Mouse (Mus musculus): ENCODE results near the gene Ddx3x. TPM values are rescaled to one million over a fixed set of nuclear protein-coding genes. Genes with fewer than 3 reads are reported as not detected.
"Not testable (repeated sequence)": the region's sequence is repeated elsewhere in the genome, so short reads cannot be mapped to it uniquely, and the experiment has no call there.

Gene Ddx3x
- polyA plus RNA-seq, 1 experiment from 2014 or later, result 190 TPM

DNA sequence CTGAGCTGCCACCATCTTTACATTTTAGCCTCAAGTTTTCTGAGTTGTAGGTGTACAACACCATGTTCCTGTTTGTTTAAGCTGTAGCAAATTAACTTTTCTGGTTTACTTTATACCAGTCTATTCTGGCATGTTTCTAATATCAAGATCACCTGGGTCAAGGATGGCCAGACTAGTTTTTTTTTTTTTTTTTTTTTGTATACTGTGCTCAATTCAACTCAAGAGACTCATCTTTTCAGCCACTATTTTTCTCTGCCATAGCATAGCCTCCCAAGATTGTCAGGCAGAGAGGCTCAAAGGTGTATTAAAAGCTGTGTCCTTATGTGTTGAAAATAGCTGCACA is 14.4 kb downstream of the Ddx3x start:
- no peaks in the 10 kb centered on the region for H3K4me1 ChIP-seq (ENCODE audit: control insufficient read depth, insufficient read depth, low read length)
- H3K4me3 ChIP-seq (ENCODE audit: low read depth, low read length), result no peak overlapping the region
- 0 out of 2 replicates have a peak, but pooled peaks have one; percentile 35 for ATAC-seq (ENCODE audit: insufficient number of reproducible peaks, low FRiP score, low TSS enrichment, low read depth)
- no peak for DNase-seq (ENCODE audit: low spot score)
- no peaks in the 10 kb centered on the region for H3K27me3 ChIP-seq (ENCODE audit: control insufficient read depth, insufficient read depth, low read length)
- H3K9me3 ChIP-seq (ENCODE audit: control insufficient read depth, low read length), result no peaks in the 10 kb centered on the region
- no peak overlapping the region for H3K9ac ChIP-seq (ENCODE audit: low read length)
- no peak overlapping the region for H3K4me2 ChIP-seq (ENCODE audit: low read depth, severe bottlenecking)
- H3K27ac ChIP-seq (replicated peaks; ENCODE audit: low read depth, low read length), result no peak overlapping the region
- peaks cover 4% of the 10 kb centered on the region; the same call in 1 of the 2 replicates for H3K36me3 ChIP-seq (ENCODE audit: control insufficient read depth, insufficient read depth, low read length)

DNA sequence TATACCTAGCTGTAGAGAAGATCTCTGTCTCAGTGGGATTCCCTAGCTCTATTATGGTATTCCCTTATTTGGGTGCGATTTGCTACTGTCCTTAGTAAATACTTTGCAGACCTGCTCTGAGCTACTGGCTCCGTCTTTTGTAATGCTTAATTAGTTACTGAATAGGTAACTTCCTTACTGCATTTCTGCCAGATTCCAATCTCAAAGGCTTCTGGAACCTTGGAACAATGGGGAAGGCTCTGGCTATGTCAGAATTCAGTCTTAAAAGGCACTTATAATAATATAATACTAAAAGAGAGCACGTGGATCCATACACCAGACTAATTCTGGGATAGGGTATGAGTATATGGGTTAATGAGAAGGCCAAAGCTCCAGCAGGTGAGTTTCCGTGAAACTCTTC is 15.5 kb downstream of the Ddx3x start:
- 32% methylated on average over 4 of the region's 4 CpGs for WGBS
- not testable (repeated sequence) for ATAC-seq (ENCODE audit: insufficient number of reproducible peaks, low FRiP score, low TSS enrichment, low read depth); DNase-seq (ENCODE audit: low spot score); H3K4me2 ChIP-seq (ENCODE audit: low read depth, severe bottlenecking); H3K36me3 ChIP-seq (ENCODE audit: control insufficient read depth, insufficient read depth, low read length); H3K27me3 ChIP-seq (ENCODE audit: control insufficient read depth, insufficient read depth, low read length); H3K9ac ChIP-seq (ENCODE audit: low read length); H3K4me1 ChIP-seq (ENCODE audit: control insufficient read depth, insufficient read depth, low read length); H3K9me3 ChIP-seq (ENCODE audit: control insufficient read depth, low read length); H3K27ac ChIP-seq (replicated peaks; ENCODE audit: low read depth, low read length); H3K4me3 ChIP-seq (ENCODE audit: low read depth, low read length)

DNA sequence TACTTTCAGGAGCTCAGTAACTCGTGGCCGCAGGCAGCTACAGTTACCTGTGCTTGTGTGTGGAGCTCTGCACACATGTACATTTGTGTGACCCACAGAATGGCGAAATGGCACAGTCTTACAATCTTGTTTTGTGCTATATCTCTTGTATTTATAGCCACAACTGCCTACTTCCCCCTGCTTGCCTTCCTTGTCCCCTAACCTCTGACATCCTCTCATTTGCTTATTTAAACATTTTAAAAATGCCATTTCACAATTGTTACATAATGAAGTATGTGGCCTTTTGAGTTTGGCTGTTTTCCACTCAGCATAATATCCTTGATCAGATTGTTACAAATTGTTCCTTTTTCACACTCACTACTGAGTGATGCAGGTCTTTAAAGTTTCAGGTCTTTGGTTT is 25.4 kb downstream of the Ddx3x start:
- DNase-seq (ENCODE audit: low spot score) (no peak), ATAC-seq (ENCODE audit: insufficient number of reproducible peaks, low FRiP score, low TSS enrichment, low read depth) (no peak)
- Histone ChIP-seq H3K4me1 (ENCODE audit: control insufficient read depth, insufficient read depth, low read length) (no peaks in the 10 kb centered on the region), H3K4me3 (ENCODE audit: low read depth, low read length) (no peak overlapping the region), H3K27me3 (ENCODE audit: control insufficient read depth, insufficient read depth, low read length) (no peaks in the 10 kb centered on the region), H3K27ac (replicated peaks; ENCODE audit: low read depth, low read length) (no peak overlapping the region), H3K4me2 (ENCODE audit: low read depth, severe bottlenecking) (no peak overlapping the region), H3K9me3 (ENCODE audit: control insufficient read depth, low read length) (no peaks in the 10 kb centered on the region), H3K9ac (ENCODE audit: low read length) (no peak overlapping the region), H3K36me3 (ENCODE audit: control insufficient read depth, insufficient read depth, low read length) (no peaks in the 10 kb centered on the region)
- WGBS, result 80% methylated on average over 3 of the region's 3 CpGs

DNA sequence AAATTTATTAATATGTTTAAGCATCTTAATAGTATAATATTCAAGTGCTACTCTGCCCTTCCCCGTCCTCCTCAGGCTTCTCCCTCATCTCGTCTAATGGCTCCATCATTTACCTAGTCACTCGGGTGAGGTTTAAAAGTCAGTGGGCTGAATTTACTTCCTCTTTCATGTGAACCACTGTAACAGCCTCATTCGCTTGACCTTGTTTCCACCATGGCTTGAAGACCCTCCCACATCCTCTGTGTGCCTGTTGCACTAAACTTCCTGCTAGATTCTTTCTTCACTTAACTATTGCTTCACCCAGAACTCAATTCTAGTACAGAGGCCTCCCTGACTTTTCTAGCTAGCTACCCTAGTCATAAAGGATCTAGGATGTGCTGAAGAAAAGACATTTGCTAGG is 30.6 kb downstream of the Ddx3x start:
- Histone ChIP-seq H3K9ac (ENCODE audit: low read length) (no peak overlapping the region), H3K36me3 (ENCODE audit: control insufficient read depth, insufficient read depth, low read length) (no peaks in the 10 kb centered on the region), H3K4me1 (ENCODE audit: control insufficient read depth, insufficient read depth, low read length) (no peaks in the 10 kb centered on the region), H3K9me3 (ENCODE audit: control insufficient read depth, low read length) (no peaks in the 10 kb centered on the region), H3K4me3 (ENCODE audit: low read depth, low read length) (no peak overlapping the region), H3K27ac (replicated peaks; ENCODE audit: low read depth, low read length) (no peak overlapping the region), H3K4me2 (ENCODE audit: low read depth, severe bottlenecking) (no peak overlapping the region), H3K27me3 (ENCODE audit: control insufficient read depth, insufficient read depth, low read length) (no peaks in the 10 kb centered on the region)
- WGBS, result 79% methylated on average over 4 of the region's 4 CpGs
- ATAC-seq (ENCODE audit: insufficient number of reproducible peaks, low FRiP score, low TSS enrichment, low read depth), result no peak
- no peak for DNase-seq (ENCODE audit: low spot score)

DNA sequence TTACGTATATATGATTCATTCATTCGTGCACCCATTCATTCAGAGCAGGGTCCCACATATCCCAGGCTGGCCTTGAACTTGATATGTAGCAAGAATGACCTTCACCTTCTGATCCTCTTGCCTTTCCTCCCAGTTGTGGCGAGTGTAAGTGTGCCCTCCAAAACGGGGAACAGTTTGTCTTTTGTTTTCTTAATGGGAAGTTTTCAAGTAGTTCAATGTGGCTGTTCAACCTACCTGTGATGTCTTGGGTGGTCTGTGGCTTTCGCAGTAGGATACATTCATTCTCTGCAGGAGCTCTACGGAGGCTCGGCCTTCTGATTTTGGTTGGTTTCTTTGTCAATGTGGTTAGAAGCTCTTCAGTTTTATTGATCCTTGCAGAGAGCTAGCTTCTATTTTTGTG is 48.8 kb downstream of the Ddx3x start:
- DNase-seq (ENCODE audit: low spot score) (no peak), ATAC-seq (ENCODE audit: insufficient number of reproducible peaks, low FRiP score, low TSS enrichment, low read depth) (no peak)
- no peaks in the 10 kb centered on the region for H3K9me3 ChIP-seq (ENCODE audit: control insufficient read depth, low read length)
- 87% methylated on average over 7 of the region's 7 CpGs for WGBS
- H3K27me3 ChIP-seq (ENCODE audit: control insufficient read depth, insufficient read depth, low read length), result no peaks in the 10 kb centered on the region
- no peak overlapping the region for H3K27ac ChIP-seq (replicated peaks; ENCODE audit: low read depth, low read length)
- H3K4me1 ChIP-seq (ENCODE audit: control insufficient read depth, insufficient read depth, low read length), result no peaks in the 10 kb centered on the region
- no peak overlapping the region for H3K4me2 ChIP-seq (ENCODE audit: low read depth, severe bottlenecking)
- H3K9ac ChIP-seq (ENCODE audit: low read length), result no peak overlapping the region
- H3K4me3 ChIP-seq (ENCODE audit: low read depth, low read length), result no peak overlapping the region
- H3K36me3 ChIP-seq (ENCODE audit: control insufficient read depth, insufficient read depth, low read length), result no peaks in the 10 kb centered on the region

Other genes with a start within 250 kb of the Ddx3x start
- 50.8 and 57.5 TPM in 2 replicates for gene Usp9x, start 209.5 kb upstream of the Ddx3x start, polyA plus RNA-seq (2014; fragmentation: Nextera tagmentation; extraction: Ambion mirVana)
- not detected in 2 replicates for gene Nyx, start 185.1 kb downstream of the Ddx3x start, polyA plus RNA-seq (2014; fragmentation: Nextera tagmentation; extraction: Ambion mirVana)

Data from limb, embryonic 11.5 days (tissue).